Comparison of ENCODE assay signal across 31 mouse cellular contexts in the genomic region with DNA sequence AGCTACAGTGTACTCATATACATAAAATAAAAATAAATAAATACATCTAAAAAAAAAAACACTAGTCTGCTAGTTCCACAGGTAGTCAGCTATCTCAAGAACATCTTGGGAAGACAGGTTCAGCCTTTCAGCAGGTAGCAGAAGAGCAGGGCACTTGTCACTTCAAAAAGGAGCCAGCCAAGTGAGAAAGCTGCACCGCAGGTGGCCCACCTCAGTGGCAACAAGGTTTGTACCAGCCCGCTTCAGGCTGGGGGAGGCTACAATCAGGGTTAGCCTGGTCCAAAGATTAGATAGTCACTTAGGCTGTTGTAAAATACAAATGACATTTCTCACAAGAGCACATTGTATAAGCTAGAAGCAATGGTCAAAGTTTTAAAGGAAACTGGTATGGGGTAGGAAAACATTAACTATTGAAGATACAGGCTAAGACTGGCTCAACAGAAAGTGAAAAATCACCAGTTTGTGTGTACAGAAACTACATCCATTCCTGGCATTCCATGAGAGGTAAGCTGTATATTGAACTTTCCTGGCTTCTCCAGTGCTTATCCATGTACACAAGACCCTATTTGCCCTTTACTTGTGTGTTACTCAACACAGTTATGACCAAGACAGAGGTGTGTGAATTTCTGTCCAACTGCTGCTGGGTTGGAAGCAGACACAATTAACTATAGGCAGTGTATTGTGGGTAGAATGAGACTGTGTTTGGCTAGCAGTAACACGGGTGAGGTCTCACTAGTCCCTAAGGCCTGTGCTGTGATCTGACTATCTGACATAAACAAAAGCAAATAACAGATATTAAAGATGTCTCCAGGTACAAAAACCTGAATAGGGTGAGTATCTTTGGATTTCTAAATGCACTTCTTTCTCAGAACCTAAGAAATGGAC. TPM values are rescaled to one million over a fixed set of nuclear protein-coding genes. Genes with fewer than 3 reads are reported as not detected.
A peak's percentile ranks its signal among the peaks of the same experiment; 100 is the strongest.
DNase-seq lines count a peak whose midpoint lies in the region; ATAC-seq and TF ChIP-seq lines count a peak whose summit lies in the region.
"Had no signal": no experiment of that assay in that cellular context is flagged by ENCODE, and none has a peak within 500 bp of the region (broad histone marks: within the 10 kb centered on the region; RNA-seq: fewer than 3 reads in every experiment).

No protein-coding gene starts in this region.

- no peak overlapping the region for H3K4me2 ChIP-seq in liver, postnatal 0 days (ENCODE audit: low read depth, low read length)
- H3K4me2 ChIP-seq: embryonic facial prominence, embryonic 12.5 days; embryonic facial prominence, embryonic 15.5 days; heart, embryonic 11.5 days; hindbrain, embryonic 14.5 days had no signal

- no peak for TF ChIP-seq EP300 in liver, postnatal 0 days (IDR thresholded peaks at IDR 0.05; ENCODE audit: low read depth)

- H3K9me3 ChIP-seq in liver, postnatal 0 days (ENCODE audit: low read length): no peaks in the 10 kb centered on the region
- H3K9me3 ChIP-seq: embryonic facial prominence, embryonic 12.5 days; embryonic facial prominence, embryonic 15.5 days; hindbrain, embryonic 10.5 days had no signal

- H3K27me3 ChIP-seq in liver, postnatal 0 days (ENCODE audit: insufficient read depth, low read length): no peaks in the 10 kb centered on the region
- H3K27me3 ChIP-seq: embryonic facial prominence, embryonic 12.5 days; embryonic facial prominence, embryonic 15.5 days; Patski had no signal

- DNase-seq in heart, adult 11 months: peak; percentile 57
- DNase-seq in heart, adult 9 months (ENCODE audit: low spot score in 2 of 2): no peak
- DNase-seq in liver, postnatal 0 days: no peak
- DNase-seq in liver: no peak
- DNase-seq in yolk sac, embryonic 10.5 days (ENCODE audit: low spot score): peak; percentile 32
- no peak for DNase-seq in adipocyte (ENCODE audit: low spot score)
- DNase-seq: adrenal gland, adult 2 months; adrenal gland, postnatal 14 days; cerebellum, adult 11 months; cerebellum, adult 2 months; cerebellum, adult 9-11 months; cerebellum, postnatal 25 days; forebrain, postnatal 0 days; gastrocnemius, adult 2 months; gastrocnemius, postnatal 14 days; heart, adult 18-20 months; heart, postnatal 36 days had no signal

- no peak for TF ChIP-seq CTCF in liver, postnatal 0 days (IDR thresholded peaks at IDR 0.05; ENCODE audit: low read depth)

- H3K4me3 ChIP-seq in liver, postnatal 0 days (ENCODE audit: low read depth, low read length): no peak overlapping the region
- H3K4me3 ChIP-seq: embryonic facial prominence, embryonic 12.5 days; embryonic facial prominence, embryonic 15.5 days; gastrocnemius, adult 2 months; hindbrain, embryonic 10.5 days had no signal

- H3K9ac ChIP-seq in liver, postnatal 0 days (replicated peaks): no peak overlapping the region
- H3K9ac ChIP-seq: embryonic facial prominence, embryonic 12.5 days; embryonic facial prominence, embryonic 15.5 days; forebrain, postnatal 0 days; hindbrain, embryonic 14.5 days had no signal

- peak; percentile 35; the same call in 1 of the 2 replicates for ATAC-seq in liver, postnatal 0 days
- ATAC-seq: forebrain, embryonic 14.5 days; forebrain, postnatal 0 days; hindbrain, postnatal 0 days; inflammation-experienced regulatory T-cells, adult 6 months; Patski had no signal

- H3K27ac ChIP-seq in liver, postnatal 0 days (ENCODE audit: low read depth): no peak overlapping the region
- H3K27ac ChIP-seq: embryonic facial prominence, embryonic 12.5 days; embryonic facial prominence, embryonic 15.5 days; gastrocnemius, adult 2 months; hindbrain, embryonic 10.5 days; hindbrain, embryonic 14.5 days; hindbrain, postnatal 0 days had no signal

- 66% methylated on average over 3 of the region's 3 CpGs for WGBS in liver, postnatal 0 days (ENCODE audit: insufficient replicate concordance)

- H3K4me1 ChIP-seq in liver, postnatal 0 days (ENCODE audit: insufficient read depth): no peaks in the 10 kb centered on the region
- H3K4me1 ChIP-seq: embryonic facial prominence, embryonic 12.5 days; embryonic facial prominence, embryonic 15.5 days; hindbrain, embryonic 10.5 days had no signal

- H3K36me3 ChIP-seq in liver, postnatal 0 days (replicated peaks; ENCODE audit: insufficient read depth, low read length): no peaks in the 10 kb centered on the region
- H3K36me3 ChIP-seq: embryonic facial prominence, embryonic 12.5 days; embryonic facial prominence, embryonic 15.5 days; G1E; hindbrain, embryonic 10.5 days had no signal

RNA-seq across cellular contexts. Expression of a gene that starts 25.2 kb away (rescaled TPM):
- polyA plus RNA-seq in liver, postnatal 0 days (2015; fragmentation: Nextera tagmentation; extraction: Ambion mirVana): not detected in 2 replicates
- polyA plus RNA-seq: adrenal gland, adult 2 months; cerebellum, adult 2 months; embryonic facial prominence, embryonic 12.5 days; embryonic facial prominence, embryonic 15.5 days; forebrain, embryonic 11.5 days; forebrain, embryonic 14.5 days; forebrain, postnatal 0 days; frontal cortex, adult 2 months; G1E; heart, embryonic 11.5 days; heart, embryonic 14.5 days; heart, postnatal 0 days; hindbrain, embryonic 10.5 days; hindbrain, embryonic 14.5 days; hindbrain, postnatal 0 days; inflammation-experienced regulatory T-cells, adult 6 months had no signal

RNA-seq across cellular contexts. Expression of a gene that starts 26.8 kb away (rescaled TPM):
- polyA plus RNA-seq in liver, postnatal 0 days (2015; fragmentation: Nextera tagmentation; extraction: Ambion mirVana): 24.7 and 28.0 TPM in 2 replicates
- polyA plus RNA-seq: cerebellum, adult 2 months; embryonic facial prominence, embryonic 12.5 days; embryonic facial prominence, embryonic 15.5 days; forebrain, embryonic 11.5 days; forebrain, embryonic 14.5 days; forebrain, postnatal 0 days; frontal cortex, adult 2 months; G1E; heart, embryonic 11.5 days; heart, embryonic 14.5 days; heart, postnatal 0 days; hindbrain, embryonic 10.5 days; hindbrain, embryonic 14.5 days; hindbrain, postnatal 0 days; inflammation-experienced regulatory T-cells, adult 6 months had no signal

Comparison
In these comparisons a context has a peak if more than half of its experiments do, and no peak if none do; other contexts are left out.
1. DNase-seq: peak in heart, adult 11 months (single experiment) and yolk sac, embryonic 10.5 days (single experiment); none in heart, adult 9 months (0 of 2), liver, postnatal 0 days (single experiment), liver (single experiment) and adipocyte (single experiment).